Mouse (Mus musculus): ENCODE measurements around the gene Fer1l4. TPM values are rescaled to one million over a fixed set of nuclear protein-coding genes. Genes with fewer than 3 reads are reported as not detected.

Gene Fer1l4
- polyA plus RNA-seq, 1 experiment from 2014 or later = not detected

Other genes starting within 250 kb of the Fer1l4 start
- 6.2 and 6.4 TPM in 2 replicates for gene BC029722, start 233.5 kb downstream of the Fer1l4 start, polyA plus RNA-seq (2014; fragmentation: Nextera tagmentation; extraction: Ambion mirVana)
- 201 and 215 TPM in 2 replicates for gene Eif6, start 226.0 kb downstream of the Fer1l4 start, polyA plus RNA-seq (2014; fragmentation: Nextera tagmentation; extraction: Ambion mirVana)
- gene Fam83c, start 218.1 kb downstream of the Fer1l4 start, polyA plus RNA-seq (2014; fragmentation: Nextera tagmentation; extraction: Ambion mirVana) = 0.30 and 0.32 TPM in 2 replicates
- gene Uqcc1, start 122.6 kb downstream of the Fer1l4 start, polyA plus RNA-seq (2014; fragmentation: Nextera tagmentation; extraction: Ambion mirVana) = 60.4 and 82.2 TPM in 2 replicates
- gene Gm15557, start 112.2 kb downstream of the Fer1l4 start, polyA plus RNA-seq (2014; fragmentation: Nextera tagmentation; extraction: Ambion mirVana) = 0.33 TPM in 1 of 2 replicates, not detected in the other
- 18.4 and 23.3 TPM in 2 replicates for gene Gdf5, start 107.6 kb downstream of the Fer1l4 start, polyA plus RNA-seq (2014; fragmentation: Nextera tagmentation; extraction: Ambion mirVana)
- gene Cep250, start 96.5 kb downstream of the Fer1l4 start, polyA plus RNA-seq (2014; fragmentation: Nextera tagmentation; extraction: Ambion mirVana) = 20.5 and 23.6 TPM in 2 replicates
- gene 6430550D23Rik, start 45.0 kb downstream of the Fer1l4 start, polyA plus RNA-seq (2014; fragmentation: Nextera tagmentation; extraction: Ambion mirVana) = 1.6 and 3.1 TPM in 2 replicates
- gene Ergic3, start 44.9 kb downstream of the Fer1l4 start, polyA plus RNA-seq (2014; fragmentation: Nextera tagmentation; extraction: Ambion mirVana) = 178 and 188 TPM in 2 replicates
- 3.7 and 3.9 TPM in 2 replicates for gene Spag4, start 12.2 kb upstream of the Fer1l4 start, polyA plus RNA-seq (2014; fragmentation: Nextera tagmentation; extraction: Ambion mirVana)
- gene Cpne1, start 59.0 kb upstream of the Fer1l4 start, polyA plus RNA-seq (2014; fragmentation: Nextera tagmentation; extraction: Ambion mirVana) = 61.4 and 61.9 TPM in 2 replicates
- 42.9 and 51.1 TPM in 2 replicates for gene Rbm12, start 59.0 kb upstream of the Fer1l4 start, polyA plus RNA-seq (2014; fragmentation: Nextera tagmentation; extraction: Ambion mirVana)
- gene Gm28036, start 74.1 kb upstream of the Fer1l4 start, polyA plus RNA-seq (2014; fragmentation: Nextera tagmentation; extraction: Ambion mirVana) = 20.5 and 21.9 TPM in 2 replicates
- 408 and 417 TPM in 2 replicates for gene Romo1, start 91.1 kb upstream of the Fer1l4 start, polyA plus RNA-seq (2014; fragmentation: Nextera tagmentation; extraction: Ambion mirVana)
- 33.0 and 34.9 TPM in 2 replicates for gene Nfs1, start 91.2 kb upstream of the Fer1l4 start, polyA plus RNA-seq (2014; fragmentation: Nextera tagmentation; extraction: Ambion mirVana)
- gene Rbm39, start 127.3 kb upstream of the Fer1l4 start, polyA plus RNA-seq (2014; fragmentation: Nextera tagmentation; extraction: Ambion mirVana) = 723 and 726 TPM in 2 replicates
- gene Phf20, start 143.5 kb upstream of the Fer1l4 start, polyA plus RNA-seq (2014; fragmentation: Nextera tagmentation; extraction: Ambion mirVana) = 81.0 and 89.2 TPM in 2 replicates